8 mouse cellular contexts compared by ENCODE assay signal in genomic region chr9:45138191-45139032, GRCm38 (mm10). TPM values are rescaled to one million over a fixed set of nuclear protein-coding genes. Genes with fewer than 3 reads are reported as not detected.
DNase-seq lines count a peak whose midpoint lies in the region; ATAC-seq and TF ChIP-seq lines count a peak whose summit lies in the region.

Scn4b (plus strand) TSS chr9:45138395.

- TF ChIP-seq POLR2A in cortical plate, adult 2 months (IDR thresholded peaks at IDR 0.05; ENCODE audit: extremely low read depth, insufficient read depth, low read length) = no peak
- TF ChIP-seq POLR2A in kidney, adult 2 months (IDR thresholded peaks at IDR 0.05; ENCODE audit: low read depth, low read length) = no peak

- DNase-seq in lung, embryonic 14.5 days = peak; percentile 72
- no peak for DNase-seq in lung, postnatal 25 days (ENCODE audit: low spot score)
- DNase-seq in heart, adult 18-20 months = peak; percentile 50 to 55
- DNase-seq in kidney, adult 2 months = peak; percentile 38
- DNase-seq in right cerebral cortex, postnatal 14 days = peak; percentile 43
- DNase-seq in c-Kit-positive CD71-positive TER-119-positive erythroid progenitor cells, embryonic 14.5 days (ENCODE audit: low spot score) = no peak

- H3K9ac ChIP-seq in lung, embryonic 14.5 days = peak within 1 kb of the TSS; percentile 21; the same call in 1 of the 2 replicates
- no peak within 1 kb of the TSS for H3K9ac ChIP-seq in liver, embryonic 15.5 days

- peaks cover 66% of the 10 kb centered on the region for H3K27me3 ChIP-seq in lung, embryonic 14.5 days (ENCODE audit: insufficient read depth, low read length)
- H3K27me3 ChIP-seq in kidney, adult 2 months (replicated peaks; ENCODE audit: control insufficient read depth, insufficient read depth, low read length) = peaks cover 4% of the 10 kb centered on the region; the same call in 1 of the 2 replicates
- peaks cover 93% of the 10 kb centered on the region for H3K27me3 ChIP-seq in liver, embryonic 15.5 days

- no peaks in the 10 kb centered on the region for H3K9me3 ChIP-seq in lung, embryonic 14.5 days (ENCODE audit: low read depth, low read length)
- H3K9me3 ChIP-seq in liver, embryonic 15.5 days (replicated peaks) = no peaks in the 10 kb centered on the region

- peak within 1 kb of the TSS; percentile 93 for H3K4me2 ChIP-seq in lung, embryonic 14.5 days
- H3K4me2 ChIP-seq in liver, embryonic 15.5 days = peak within 1 kb of the TSS; percentile 65

- no peak within 1 kb of the TSS for H3K27ac ChIP-seq in lung, embryonic 14.5 days (ENCODE audit: low read depth)
- H3K27ac ChIP-seq in cortical plate, adult 2 months (ENCODE audit: insufficient read depth, low read length) = no peak within 1 kb of the TSS
- H3K27ac ChIP-seq in kidney, adult 2 months (ENCODE audit: insufficient read depth, low read depth, low read length) = peak within 1 kb of the TSS; percentile 75
- no peak within 1 kb of the TSS for H3K27ac ChIP-seq in liver, embryonic 15.5 days (replicated peaks)

- H3K4me1 ChIP-seq in lung, embryonic 14.5 days (ENCODE audit: insufficient read depth) = no peaks in the 10 kb centered on the region
- no peaks in the 10 kb centered on the region for H3K4me1 ChIP-seq in cortical plate, adult 2 months (ENCODE audit: control insufficient read depth, insufficient read depth, low read length)
- no peaks in the 10 kb centered on the region; the same call in 1 of the 2 replicates for H3K4me1 ChIP-seq in kidney, adult 2 months (ENCODE audit: control insufficient read depth, insufficient read depth, low read length)
- H3K4me1 ChIP-seq in liver, embryonic 15.5 days (replicated peaks) = peaks cover 19% of the 10 kb centered on the region; the same call in 1 of the 2 replicates

- peak; percentile 55 for ATAC-seq in lung, embryonic 14.5 days (ENCODE audit: insufficient read depth)
- no peak for ATAC-seq in liver, embryonic 15.5 days (ENCODE audit: insufficient read depth)

- TF ChIP-seq CTCF in lung, embryonic 14.5 days (IDR thresholded peaks at IDR 0.05; ENCODE audit: low read depth) = no peak
- no peak for TF ChIP-seq CTCF in cortical plate, adult 2 months (IDR thresholded peaks at IDR 0.05; ENCODE audit: extremely low read depth, insufficient read depth, low read length)
- no peak for TF ChIP-seq CTCF in kidney, adult 2 months (conservative IDR thresholded peaks at IDR 0.05; ENCODE audit: insufficient read depth, insufficient read length, low read depth, low read length)

- H3K36me3 ChIP-seq in lung, embryonic 14.5 days (ENCODE audit: insufficient read depth) = no peaks in the 10 kb centered on the region
- H3K36me3 ChIP-seq in kidney, adult 2 months (ENCODE audit: control insufficient read depth, insufficient read depth, low read length) = no peaks in the 10 kb centered on the region
- no peaks in the 10 kb centered on the region for H3K36me3 ChIP-seq in liver, embryonic 15.5 days (replicated peaks)

- WGBS in lung, embryonic 14.5 days = under 1% methylated on average over 75 of the region's 76 CpGs
- under 1% methylated on average over 74 of the region's 76 CpGs for WGBS in kidney, adult 2 months
- WGBS in liver, embryonic 15.5 days (ENCODE audit: insufficient replicate concordance) = 1% methylated on average over 73 of the region's 76 CpGs

- peak within 1 kb of the TSS; percentile 48 for H3K4me3 ChIP-seq in lung, embryonic 14.5 days (ENCODE audit: low read depth, low read length)
- H3K4me3 ChIP-seq in cortical plate, adult 2 months (ENCODE audit: insufficient read depth, low read length) = peak within 1 kb of the TSS; percentile 41
- peak within 1 kb of the TSS; percentile 62 for H3K4me3 ChIP-seq in kidney, adult 2 months (ENCODE audit: insufficient read depth, low read depth, low read length)
- H3K4me3 ChIP-seq in liver, embryonic 15.5 days (replicated peaks) = peak within 1 kb of the TSS; percentile 42

RNA-seq across cellular contexts. Expression of gene Scn4b, which starts in this region (rescaled TPM):
- not detected in 2 replicates for polyA plus RNA-seq in lung, embryonic 14.5 days (2014; fragmentation: Nextera tagmentation; extraction: Ambion mirVana)
- 31.9 and 87.5 TPM in 2 replicates for polyA plus RNA-seq in cortical plate, adult 2 months (2012; rRNA removed)
- 10 to 100 TPM; 29.9 to 30.4 TPM for total RNA-seq in heart, adult 18-20 months (2021)
- polyA plus RNA-seq in kidney, adult 2 months (2012; rRNA removed) = 13.3 and 13.8 TPM in 2 replicates
- 0.15 and 0.31 TPM in 2 replicates for polyA plus RNA-seq in liver, embryonic 15.5 days (2015; fragmentation: Nextera tagmentation; extraction: Ambion mirVana)

Comparison
In these comparisons a context has a peak if more than half of its experiments do, and no peak if none do; other contexts are left out.
1. RNA of gene Scn4b (polyA plus RNA-seq): 31.9 to 87.5 TPM in cortical plate, adult 2 months and 13.3 to 13.8 TPM in kidney, adult 2 months; 0.15 to 0.31 TPM in liver, embryonic 15.5 days and not detected in lung, embryonic 14.5 days; every median in the first group is over 10 times any median in the second.
2. Peak in DNase-seq, ATAC-seq, H3K4me3 ChIP-seq, H3K9ac ChIP-seq and H3K4me2 ChIP-seq in lung, embryonic 14.5 days; RNA of the gene not detected or under 1 TPM.
3. DNase-seq: peak in heart, adult 18-20 months (2 of 2), kidney, adult 2 months (single experiment) and right cerebral cortex, postnatal 14 days (single experiment); none in lung, postnatal 25 days (single experiment) and c-Kit-positive CD71-positive TER-119-positive erythroid progenitor cells, embryonic 14.5 days (single experiment).
4. Peak in every context shown above with its lines, with median percentiles within 50 percentile points of each other: H3K4me3 ChIP-seq.